Mouse (Mus musculus): ENCODE data around the gene Raet1e. TPM values are rescaled to one million over a fixed set of nuclear protein-coding genes. Genes with fewer than 3 reads are reported as not detected.

Raet1e gene
- total RNA-seq, 1 experiment = 13.9 TPM

DNA sequence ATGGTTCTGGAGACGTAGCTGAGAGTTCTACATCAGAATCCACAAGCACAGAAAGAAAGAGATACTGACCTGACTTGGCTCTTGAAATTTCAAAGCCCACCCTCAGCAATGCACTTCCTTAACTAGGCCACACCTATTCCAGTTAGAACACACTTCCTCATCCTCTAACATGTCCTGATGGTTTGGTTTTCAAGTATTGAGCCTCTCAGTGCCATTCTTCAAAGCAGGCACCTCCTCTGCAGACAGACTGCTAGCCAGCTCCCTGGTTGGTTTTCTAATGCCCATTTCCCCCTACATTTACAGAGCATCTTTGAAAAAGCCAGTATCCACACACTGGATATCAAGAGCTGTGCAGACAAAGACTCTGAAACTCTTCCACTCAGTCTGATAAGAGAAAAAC is 143.3 kb downstream of the Raet1e start:
- H3K9ac ChIP-seq (ENCODE audit: insufficient read depth, low read depth, low read length, poor library complexity, severe bottlenecking) = no peak overlapping the region
- no peak for DNase-seq (ENCODE audit: low read depth, low spot score)
- H3K36me3 ChIP-seq (ENCODE audit: control insufficient read depth, insufficient read depth, low read length, poor library complexity, severe bottlenecking) = no peaks in the 10 kb centered on the region
- no peak overlapping the region for H3K4me3 ChIP-seq (ENCODE audit: insufficient read depth in 1 of 2, low read depth in 1 of 2, low read length in 2 of 2, poor library complexity in 1 of 2, severe bottlenecking in 1 of 2)
- no peaks in the 10 kb centered on the region for H3K4me1 ChIP-seq (ENCODE audit: control insufficient read depth in 2 of 2, insufficient read depth in 2 of 2, low read length in 2 of 2, poor library complexity in 1 of 2)
- no peak overlapping the region for H3K27ac ChIP-seq (ENCODE audit: insufficient read depth, low read depth, low read length, poor library complexity, severe bottlenecking)
- H3K9me3 ChIP-seq (ENCODE audit: control insufficient read depth, insufficient read depth, low read depth, low read length) = no peaks in the 10 kb centered on the region
- in situ Hi-C loops (cut with MboI; ENCODE audit: low sequenced_read_pairs in 2 of 2, unreplicated experiment in 2 of 2) = no loop called here
- TF ChIP-seq HCFC1 (IDR thresholded peaks at IDR 0.05; ENCODE audit: borderline replicate concordance, insufficient read depth, low read length) = no peak
- no peak for TF ChIP-seq ZC3H11A (IDR thresholded peaks at IDR 0.05; ENCODE audit: borderline replicate concordance, low read depth, low read length)
- no peak for TF ChIP-seq ZNF384 (IDR thresholded peaks at IDR 0.05; ENCODE audit: low read depth, low read length)
- no peak for TF ChIP-seq CHD2 (IDR thresholded peaks at IDR 0.05; ENCODE audit: low read depth, low read length)
- TF ChIP-seq MAFK (IDR thresholded peaks at IDR 0.05; ENCODE audit: insufficient read depth, low read depth, low read length) = no peak

DNA sequence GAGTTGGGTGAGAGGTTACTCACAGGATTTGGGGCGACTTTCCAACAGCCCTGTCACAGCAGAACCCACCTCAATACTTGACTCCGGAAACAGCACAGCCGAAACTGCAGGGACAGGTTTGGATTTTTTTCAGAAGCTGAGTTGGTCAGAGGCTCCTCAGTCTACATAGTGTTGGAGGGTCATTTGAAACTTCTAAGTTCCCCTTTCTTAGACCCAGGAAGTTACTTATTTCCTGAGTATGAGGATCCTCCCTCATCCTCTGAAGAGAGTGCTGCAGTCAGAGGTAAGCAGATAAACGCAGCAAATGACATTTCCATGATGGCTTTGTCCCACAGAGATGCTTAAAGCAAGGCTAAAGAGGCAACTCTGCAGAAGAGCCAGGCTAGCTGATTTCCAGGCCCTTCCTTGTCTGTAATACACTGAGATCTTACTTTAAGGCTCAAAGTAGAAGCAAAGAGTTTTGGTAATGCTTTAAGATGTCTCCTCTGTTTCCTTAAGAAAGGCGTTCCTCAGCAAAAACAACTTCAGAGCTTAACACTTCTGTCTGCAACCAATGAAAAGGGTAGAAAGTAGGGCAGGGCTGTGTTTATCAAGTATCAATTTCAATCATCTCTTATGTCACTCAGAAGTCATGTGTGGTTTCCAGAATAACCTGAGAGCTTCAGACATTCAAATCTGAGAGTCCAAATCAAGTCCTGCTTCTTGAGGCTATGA is 144.1 kb downstream of the Raet1e start:
- Histone ChIP-seq H3K36me3 (ENCODE audit: control insufficient read depth, insufficient read depth, low read length, poor library complexity, severe bottlenecking) (no peaks in the 10 kb centered on the region), H3K9me3 (ENCODE audit: control insufficient read depth, insufficient read depth, low read depth, low read length) (no peaks in the 10 kb centered on the region), H3K9ac (ENCODE audit: insufficient read depth, low read depth, low read length, poor library complexity, severe bottlenecking) (no peak overlapping the region), H3K27ac (ENCODE audit: insufficient read depth, low read depth, low read length, poor library complexity, severe bottlenecking) (no peak overlapping the region), H3K4me1 (ENCODE audit: control insufficient read depth in 2 of 2, insufficient read depth in 2 of 2, low read length in 2 of 2, poor library complexity in 1 of 2) (no peaks in the 10 kb centered on the region), H3K4me3 (ENCODE audit: insufficient read depth in 1 of 2, low read depth in 1 of 2, low read length in 2 of 2, poor library complexity in 1 of 2, severe bottlenecking in 1 of 2) (no peak overlapping the region)
- DNase-seq (ENCODE audit: low read depth, low spot score) = no peak
- no peak for TF ChIP-seq MAFK (IDR thresholded peaks at IDR 0.05; ENCODE audit: insufficient read depth, low read depth, low read length)
- no peak for TF ChIP-seq ZC3H11A (IDR thresholded peaks at IDR 0.05; ENCODE audit: borderline replicate concordance, low read depth, low read length)
- no peak for TF ChIP-seq HCFC1 (IDR thresholded peaks at IDR 0.05; ENCODE audit: borderline replicate concordance, insufficient read depth, low read length)
- TF ChIP-seq CHD2 (IDR thresholded peaks at IDR 0.05; ENCODE audit: low read depth, low read length) = no peak
- TF ChIP-seq ZNF384 (IDR thresholded peaks at IDR 0.05; ENCODE audit: low read depth, low read length) = no peak
- in situ Hi-C loops (cut with MboI; ENCODE audit: low sequenced_read_pairs in 2 of 2, unreplicated experiment in 2 of 2) = no loop called here

GRCm38 (mm10) chr10:22303736-22304135 is 145.4 kb downstream of the Raet1e start:
- DNase-seq (ENCODE audit: low read depth, low spot score) = no peak
- H3K4me3 ChIP-seq (ENCODE audit: insufficient read depth in 1 of 2, low read depth in 1 of 2, low read length in 2 of 2, poor library complexity in 1 of 2, severe bottlenecking in 1 of 2) = no peak overlapping the region
- in situ Hi-C loops (cut with MboI; ENCODE audit: low sequenced_read_pairs in 2 of 2, unreplicated experiment in 2 of 2) = no loop called here
- H3K27ac ChIP-seq (ENCODE audit: insufficient read depth, low read depth, low read length, poor library complexity, severe bottlenecking) = no peak overlapping the region
- no peaks in the 10 kb centered on the region for H3K36me3 ChIP-seq (ENCODE audit: control insufficient read depth, insufficient read depth, low read length, poor library complexity, severe bottlenecking)
- no peak for TF ChIP-seq MAFK (IDR thresholded peaks at IDR 0.05; ENCODE audit: insufficient read depth, low read depth, low read length)
- TF ChIP-seq CHD2 (IDR thresholded peaks at IDR 0.05; ENCODE audit: low read depth, low read length) = no peak
- TF ChIP-seq ZC3H11A (IDR thresholded peaks at IDR 0.05; ENCODE audit: borderline replicate concordance, low read depth, low read length) = no peak
- no peak for TF ChIP-seq ZNF384 (IDR thresholded peaks at IDR 0.05; ENCODE audit: low read depth, low read length)
- no peak for TF ChIP-seq HCFC1 (IDR thresholded peaks at IDR 0.05; ENCODE audit: borderline replicate concordance, insufficient read depth, low read length)
- no peaks in the 10 kb centered on the region for H3K9me3 ChIP-seq (ENCODE audit: control insufficient read depth, insufficient read depth, low read depth, low read length)
- no peaks in the 10 kb centered on the region for H3K4me1 ChIP-seq (ENCODE audit: control insufficient read depth in 2 of 2, insufficient read depth in 2 of 2, low read length in 2 of 2, poor library complexity in 1 of 2)
- H3K9ac ChIP-seq (ENCODE audit: insufficient read depth, low read depth, low read length, poor library complexity, severe bottlenecking) = no peak overlapping the region

- in situ Hi-C loops (cut with MboI; ENCODE audit: low sequenced_read_pairs in 2 of 2, unreplicated experiment in 2 of 2) = no loop called here
- no peaks in the 10 kb centered on the region for H3K36me3 ChIP-seq (ENCODE audit: control insufficient read depth, insufficient read depth, low read length, poor library complexity, severe bottlenecking)
- no peak for TF ChIP-seq CHD2 (IDR thresholded peaks at IDR 0.05; ENCODE audit: low read depth, low read length)
- no peak for TF ChIP-seq ZNF384 (IDR thresholded peaks at IDR 0.05; ENCODE audit: low read depth, low read length)
- TF ChIP-seq ZC3H11A (IDR thresholded peaks at IDR 0.05; ENCODE audit: borderline replicate concordance, low read depth, low read length) = no peak
- no peak for TF ChIP-seq HCFC1 (IDR thresholded peaks at IDR 0.05; ENCODE audit: borderline replicate concordance, insufficient read depth, low read length)
- no peak for TF ChIP-seq MAFK (IDR thresholded peaks at IDR 0.05; ENCODE audit: insufficient read depth, low read depth, low read length)
- no peak for DNase-seq (ENCODE audit: low read depth, low spot score)
- H3K9me3 ChIP-seq (ENCODE audit: control insufficient read depth, insufficient read depth, low read depth, low read length) = no peaks in the 10 kb centered on the region
- no peak overlapping the region for H3K4me3 ChIP-seq (ENCODE audit: insufficient read depth in 1 of 2, low read depth in 1 of 2, low read length in 2 of 2, poor library complexity in 1 of 2, severe bottlenecking in 1 of 2)
- no peak overlapping the region for H3K27ac ChIP-seq (ENCODE audit: insufficient read depth, low read depth, low read length, poor library complexity, severe bottlenecking)
- H3K9ac ChIP-seq (ENCODE audit: insufficient read depth, low read depth, low read length, poor library complexity, severe bottlenecking) = no peak overlapping the region
- no peaks in the 10 kb centered on the region for H3K4me1 ChIP-seq (ENCODE audit: control insufficient read depth in 2 of 2, insufficient read depth in 2 of 2, low read length in 2 of 2, poor library complexity in 1 of 2)
Observed at GRCm38 (mm10) chr10:22305801-22306200, 147.4 kb downstream of the Raet1e start.
